Mouse (Mus musculus) lung, postnatal 14 days (tissue): ENCODE measurements around the gene Gm10553.
"Not testable (repeated sequence)": the region's sequence is repeated elsewhere in the genome, so short reads cannot be mapped to it uniquely, and the experiment has no call there.

ENCODE experiments used
- DNase-seq: peaks from one replicate; pipeline ENCODE4 v3.0.0; 2021

Gene Gm10553

DNA sequence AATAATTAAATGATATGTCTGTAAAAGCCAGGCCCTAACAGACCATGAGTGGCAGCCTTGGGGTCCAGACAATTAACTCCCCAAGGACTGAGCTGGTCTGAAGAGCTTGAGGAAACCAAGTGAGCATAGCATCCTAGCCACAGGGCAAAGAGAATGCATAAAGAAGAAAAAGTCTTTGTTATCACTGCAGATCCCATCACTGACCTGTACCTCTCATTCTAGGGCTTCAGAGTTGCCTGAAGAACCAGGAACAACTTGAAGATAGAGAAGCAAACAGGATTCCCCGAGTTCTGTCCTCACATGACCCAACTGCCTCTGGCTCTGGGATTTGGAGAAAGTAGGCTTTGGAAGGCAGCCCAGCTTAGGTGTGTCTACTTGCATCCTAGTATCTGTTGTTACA is at the start of gene Gm10553:
Gm10553 (plus strand) TSS at position 301 of the 400 bp plus-strand sequence.
- not testable (repeated sequence) for DNase-seq

DNA sequence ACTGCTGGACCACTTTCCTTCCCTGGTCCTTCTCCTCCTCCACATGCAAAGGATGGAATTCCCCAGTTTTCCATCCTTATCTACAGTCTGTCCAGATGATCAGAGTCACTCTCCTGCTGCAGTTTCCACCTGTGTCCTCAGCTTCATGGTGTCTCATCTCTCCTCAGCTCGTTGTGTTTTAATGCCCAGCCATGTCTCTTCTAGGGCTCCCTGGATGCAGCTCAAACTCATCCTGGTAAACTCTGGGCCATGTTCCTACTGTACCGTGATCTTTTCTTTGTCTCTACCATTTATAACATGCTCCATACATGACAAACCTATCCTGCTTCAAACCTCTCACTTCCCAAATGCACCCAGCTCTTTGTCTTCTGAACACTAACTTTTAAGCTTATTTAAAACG is 28.3 kb upstream of the Gm10553 start:
- not testable (repeated sequence) for DNase-seq

DNA sequence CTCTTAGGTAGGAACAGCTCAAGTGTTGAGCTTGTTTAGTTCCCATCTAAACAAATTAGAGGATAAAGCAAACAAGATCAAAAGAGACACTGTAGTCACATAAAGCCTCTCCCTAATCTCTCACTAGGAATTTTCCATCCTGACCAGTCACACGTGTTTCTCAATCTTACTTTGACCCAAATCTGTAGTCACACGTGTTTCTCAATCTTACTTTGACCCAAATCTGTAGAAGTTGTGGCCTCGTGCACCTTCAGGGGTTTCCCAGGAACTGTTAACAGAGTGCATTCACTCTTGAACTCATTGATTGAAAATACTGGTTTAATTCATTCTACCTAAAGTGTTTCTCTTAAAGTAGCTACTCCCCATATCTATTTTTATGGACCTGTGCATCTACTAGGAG is 26.9 kb upstream of the Gm10553 start:
- DNase-seq, result not testable (repeated sequence)

DNA sequence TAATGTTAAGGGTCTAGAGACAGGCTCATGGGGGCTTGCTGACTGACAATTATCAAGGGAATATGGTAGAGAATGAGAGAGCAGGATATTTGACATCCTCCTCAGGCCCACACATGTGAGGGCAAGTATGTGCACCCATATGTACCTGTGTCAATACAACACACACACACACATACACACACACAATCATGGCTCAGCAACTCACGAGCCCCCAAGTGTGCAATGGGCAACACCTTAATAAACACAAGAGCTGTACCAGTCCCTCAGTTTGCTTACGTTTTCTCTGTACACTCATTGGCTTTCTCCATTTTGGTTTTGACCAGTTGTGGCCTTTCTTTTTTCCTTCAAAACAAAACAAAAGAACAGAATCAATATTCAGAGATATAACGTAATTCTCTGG is 15.2 kb upstream of the Gm10553 start:
- not testable (repeated sequence) for DNase-seq

DNA sequence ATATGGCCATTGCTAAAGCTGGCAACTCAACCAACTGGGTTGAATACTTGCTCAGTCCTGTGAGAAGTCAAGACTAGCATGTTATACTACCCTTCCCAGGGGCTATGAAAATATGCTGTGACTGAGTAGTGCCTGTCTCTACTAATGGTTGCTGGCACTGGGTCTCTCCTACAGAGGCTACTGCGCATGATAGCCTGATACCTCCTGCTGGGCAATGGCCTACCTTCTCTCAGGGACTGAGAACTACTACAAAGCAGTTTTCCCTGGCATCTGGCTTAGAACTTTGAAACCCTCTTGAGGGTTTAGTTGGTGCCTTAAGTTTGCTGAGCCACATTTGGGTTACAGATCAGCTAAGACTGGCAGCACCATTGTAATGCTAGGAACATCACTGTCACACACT is 13.8 kb upstream of the Gm10553 start:
- not testable (repeated sequence) for DNase-seq

DNA sequence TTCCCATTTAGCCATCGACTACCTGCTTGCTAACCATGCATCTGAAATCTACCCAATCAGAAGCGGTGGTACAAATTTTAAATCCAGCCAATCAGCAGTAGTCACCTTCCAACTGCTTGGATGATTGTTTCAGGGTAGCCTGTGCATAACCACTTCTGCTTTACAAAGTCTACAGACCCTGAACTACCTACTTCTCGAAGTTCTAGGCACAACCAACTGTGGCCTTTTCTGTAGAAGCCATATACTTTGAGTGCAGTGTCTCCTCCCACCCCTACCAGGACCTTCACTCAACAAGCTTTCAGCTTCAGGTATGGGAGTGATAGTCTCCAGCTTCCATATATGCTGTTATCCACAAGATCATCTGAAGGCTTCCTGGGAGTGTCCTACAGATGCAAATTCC is 7.8 kb upstream of the Gm10553 start:
- not testable (repeated sequence) for DNase-seq

DNA sequence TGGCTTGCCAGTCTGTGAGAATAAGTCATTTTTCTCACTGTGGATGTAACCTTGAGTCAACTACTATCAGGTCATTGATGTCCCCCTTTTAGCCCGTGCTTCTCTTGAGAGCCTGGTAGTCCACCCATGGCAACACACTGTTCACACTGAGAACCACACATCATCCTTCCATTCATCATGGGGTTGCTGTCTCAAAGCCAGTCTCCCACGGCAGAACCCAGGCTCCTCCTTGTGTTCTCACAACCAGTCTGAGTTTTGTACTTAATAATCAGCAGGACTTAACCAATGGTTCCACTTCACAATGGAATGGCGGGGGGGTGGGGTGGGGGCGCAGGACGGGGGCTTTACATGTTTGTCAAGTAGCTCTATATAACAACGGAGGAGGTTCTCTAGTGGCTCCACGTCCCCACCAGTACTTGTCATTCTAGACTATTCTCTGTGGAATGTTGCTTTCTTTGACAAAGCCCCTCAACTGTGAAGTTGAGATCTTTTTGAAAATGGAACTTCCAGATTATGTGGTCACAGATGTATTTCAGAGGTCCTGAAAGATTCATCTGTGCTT is 6.9 kb upstream of the Gm10553 start:
- DNase-seq, result not testable (repeated sequence)

DNA sequence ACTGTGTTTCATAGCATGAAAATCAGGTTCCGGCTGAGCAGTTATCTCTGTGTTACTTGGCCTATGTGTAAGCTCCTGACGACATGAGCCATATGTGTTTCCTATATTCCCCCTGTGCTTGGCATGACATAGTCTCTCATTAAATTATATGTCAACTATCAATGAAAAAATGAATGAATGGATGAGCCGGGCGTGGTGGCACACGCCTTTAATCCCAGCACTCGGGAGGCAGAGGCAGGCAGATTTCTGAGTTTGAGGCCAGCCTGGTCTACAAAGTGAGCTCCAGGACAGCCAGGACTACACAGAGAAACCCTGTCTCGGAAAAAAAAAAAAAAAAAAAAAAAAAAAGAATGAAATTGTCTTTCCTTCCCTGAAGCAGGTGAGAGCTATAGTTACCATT is 883 bp upstream of the Gm10553 start:
- not testable (repeated sequence) for DNase-seq

DNA sequence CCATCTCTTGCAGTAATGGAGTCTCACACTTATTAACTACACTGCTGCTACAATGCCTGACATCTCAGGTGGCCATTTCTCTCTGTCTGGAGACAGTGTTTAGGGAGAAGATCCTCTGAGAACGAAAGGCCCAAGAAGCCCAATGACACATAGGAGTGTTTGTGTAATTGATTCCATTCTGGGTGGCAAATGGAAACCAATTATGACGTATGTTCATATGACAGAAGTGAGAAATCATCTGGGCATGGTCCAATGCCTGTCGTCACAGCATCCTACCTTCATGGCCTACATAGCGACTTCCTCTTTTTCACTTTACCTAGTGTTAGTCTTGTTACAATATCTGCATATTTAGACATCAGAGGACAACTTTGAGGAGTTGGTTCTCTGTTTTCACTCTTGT is 1.8 kb downstream of the Gm10553 start:
- not testable (repeated sequence) for DNase-seq

DNA sequence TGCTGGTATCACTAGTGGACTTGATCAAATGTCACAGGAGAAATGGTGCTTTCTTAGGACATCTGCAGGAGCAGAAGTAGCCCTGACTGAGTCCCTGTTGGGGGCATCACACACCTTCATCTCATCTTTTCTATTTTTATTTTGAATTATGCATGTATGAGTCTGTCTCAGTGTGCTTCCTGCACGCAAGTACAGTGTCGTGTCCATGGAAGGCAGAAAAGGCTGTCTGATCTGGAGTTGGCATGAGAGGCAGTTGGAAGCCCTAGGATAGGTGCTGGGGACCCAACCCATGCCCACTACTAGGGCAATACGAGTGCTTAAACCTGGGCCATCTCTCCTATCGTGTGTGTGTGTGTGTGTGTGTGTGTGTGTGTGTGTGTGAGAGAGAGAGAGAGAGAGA is 5.4 kb downstream of the Gm10553 start:
- not testable (repeated sequence) for DNase-seq

DNA sequence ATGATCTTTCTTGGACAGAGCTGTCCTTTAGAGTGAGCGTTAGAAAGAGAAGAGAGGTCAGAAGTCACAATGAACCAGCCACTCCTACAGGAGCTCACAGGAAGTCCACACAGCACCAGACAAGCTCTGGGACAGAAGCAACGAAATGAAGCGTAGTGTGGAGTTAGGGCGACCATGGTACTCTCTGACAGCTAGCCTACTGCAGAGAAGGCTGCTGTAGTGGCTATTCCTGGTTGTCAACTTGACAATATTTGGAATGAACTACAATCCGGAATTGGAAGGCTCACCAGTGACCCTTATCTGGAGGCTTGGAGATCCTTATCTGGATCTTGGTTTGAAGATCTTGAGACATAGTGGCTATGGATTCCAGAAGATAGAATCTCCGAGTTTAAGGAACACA is 6.0 kb downstream of the Gm10553 start:
- not testable (repeated sequence) for DNase-seq

DNA sequence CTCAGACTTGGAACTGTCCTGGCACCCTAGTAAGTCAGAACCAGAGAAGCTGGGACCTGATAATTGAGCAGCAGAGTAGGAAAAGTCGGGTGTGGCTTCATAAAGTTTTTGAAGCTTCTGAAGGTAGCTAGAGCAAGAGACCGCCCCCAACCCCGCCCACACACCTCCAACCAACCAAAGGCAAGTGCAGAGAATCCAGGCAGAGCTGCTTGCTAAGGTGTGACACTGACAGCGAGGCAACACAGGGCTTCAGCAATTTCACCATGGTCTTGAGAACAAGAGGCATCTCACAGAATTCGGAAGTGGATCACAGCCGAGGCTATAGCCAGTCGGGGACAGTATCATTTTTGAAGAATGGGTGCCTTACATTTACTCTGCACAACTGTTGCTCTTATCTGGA is 9.8 kb downstream of the Gm10553 start, which contains the start of gene A530032D15Rik:
A530032D15Rik (minus strand) TSS at position 101 of the 400 bp plus-strand sequence.
- DNase-seq, result not testable (repeated sequence)

DNA sequence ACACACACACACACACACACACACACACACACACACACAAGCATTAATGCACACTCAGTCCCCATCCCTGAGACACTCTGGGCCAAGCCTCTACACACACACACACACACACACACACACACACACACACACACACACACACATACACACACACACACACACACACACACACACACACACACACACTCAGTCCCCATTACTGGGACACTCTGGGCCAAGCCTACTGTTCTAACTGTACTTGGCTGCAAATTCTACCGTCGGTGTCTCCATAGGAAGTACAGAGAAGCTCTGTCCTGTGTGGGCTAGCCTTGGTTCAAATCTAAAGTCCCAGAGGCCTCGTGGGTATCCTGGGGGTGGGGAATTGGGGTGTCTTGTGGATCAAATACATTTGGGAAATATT is 10.9 kb downstream of the Gm10553 start:
- not testable (repeated sequence) for DNase-seq

DNA sequence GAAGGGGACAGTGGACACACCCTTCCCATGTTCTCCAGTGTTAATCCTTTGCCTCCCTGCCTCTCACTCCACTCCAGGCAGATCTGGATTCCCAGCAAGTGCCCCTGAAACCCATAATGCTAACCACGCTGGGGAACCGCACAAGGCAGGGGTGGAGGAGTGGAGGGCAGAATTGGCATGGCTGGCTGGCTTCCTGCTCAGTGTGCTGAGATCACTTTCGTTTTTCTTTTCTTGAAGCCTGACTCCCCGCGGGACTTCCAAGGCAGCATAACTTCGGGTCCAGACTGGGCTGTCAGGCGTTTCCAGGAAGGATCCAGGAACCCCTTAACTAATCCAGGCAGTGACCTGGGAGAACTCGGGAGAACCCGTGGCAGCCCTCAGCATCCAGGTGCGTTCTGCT is 11.6 kb downstream of the Gm10553 start:
- not testable (repeated sequence) for DNase-seq

DNA sequence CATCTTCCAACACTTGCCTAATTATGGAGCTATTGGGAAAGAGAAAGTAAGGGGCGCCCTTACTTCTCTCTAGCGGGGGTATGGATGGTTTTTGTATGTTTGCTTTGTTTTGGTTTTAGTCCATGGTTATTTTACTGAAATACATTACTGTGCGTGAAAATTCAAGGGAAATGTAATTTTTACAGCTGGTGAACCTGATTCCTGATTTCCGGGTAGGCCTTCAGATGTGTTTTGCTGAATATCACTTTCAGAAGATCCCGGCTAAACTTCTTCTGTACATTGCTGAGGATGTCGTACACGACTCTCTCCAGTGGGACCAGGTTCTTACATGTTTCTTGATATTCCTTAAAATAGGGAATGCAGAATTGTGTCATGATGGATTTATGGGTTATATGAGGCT is 12.3 kb downstream of the Gm10553 start:
- DNase-seq, result not testable (repeated sequence)

DNA sequence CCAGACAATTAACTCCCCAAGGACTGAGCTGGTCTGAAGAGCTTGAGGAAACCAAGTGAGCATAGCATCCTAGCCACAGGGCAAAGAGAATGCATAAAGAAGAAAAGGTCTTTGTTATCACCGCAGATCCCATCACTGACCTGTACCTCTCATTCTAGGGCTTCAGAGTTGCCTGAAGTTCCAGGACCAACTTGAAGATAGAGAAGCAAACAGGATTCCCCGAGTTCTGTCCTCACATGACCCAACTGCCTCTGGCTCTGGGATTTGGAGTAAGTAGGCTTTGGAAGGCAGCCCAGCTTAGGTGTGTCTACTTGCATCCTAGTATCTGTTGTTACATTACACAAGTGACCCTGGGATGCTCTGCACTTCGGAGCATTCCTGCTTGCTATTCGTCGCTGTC is 12.9 kb downstream of the Gm10553 start:
- not testable (repeated sequence) for DNase-seq

DNA sequence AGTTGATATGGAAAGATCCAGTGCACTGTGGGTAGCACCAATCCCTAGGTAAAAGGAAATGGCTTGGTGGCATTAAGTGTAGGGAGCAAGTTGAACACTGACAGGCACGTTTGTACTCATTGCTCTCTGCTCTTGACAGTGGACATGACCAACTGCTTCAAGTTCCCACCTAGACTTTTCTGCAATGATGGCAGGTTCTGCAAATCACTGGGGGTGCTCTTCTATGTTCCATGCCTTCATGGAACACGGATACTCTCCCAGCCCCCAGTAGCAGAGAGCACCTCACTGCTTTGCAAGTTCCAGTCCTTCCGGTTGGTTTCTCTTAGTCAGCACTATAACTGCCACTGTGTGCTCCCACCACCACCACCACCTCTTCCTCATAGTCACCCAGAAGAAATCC is 14.1 kb downstream of the Gm10553 start:
- not testable (repeated sequence) for DNase-seq

DNA sequence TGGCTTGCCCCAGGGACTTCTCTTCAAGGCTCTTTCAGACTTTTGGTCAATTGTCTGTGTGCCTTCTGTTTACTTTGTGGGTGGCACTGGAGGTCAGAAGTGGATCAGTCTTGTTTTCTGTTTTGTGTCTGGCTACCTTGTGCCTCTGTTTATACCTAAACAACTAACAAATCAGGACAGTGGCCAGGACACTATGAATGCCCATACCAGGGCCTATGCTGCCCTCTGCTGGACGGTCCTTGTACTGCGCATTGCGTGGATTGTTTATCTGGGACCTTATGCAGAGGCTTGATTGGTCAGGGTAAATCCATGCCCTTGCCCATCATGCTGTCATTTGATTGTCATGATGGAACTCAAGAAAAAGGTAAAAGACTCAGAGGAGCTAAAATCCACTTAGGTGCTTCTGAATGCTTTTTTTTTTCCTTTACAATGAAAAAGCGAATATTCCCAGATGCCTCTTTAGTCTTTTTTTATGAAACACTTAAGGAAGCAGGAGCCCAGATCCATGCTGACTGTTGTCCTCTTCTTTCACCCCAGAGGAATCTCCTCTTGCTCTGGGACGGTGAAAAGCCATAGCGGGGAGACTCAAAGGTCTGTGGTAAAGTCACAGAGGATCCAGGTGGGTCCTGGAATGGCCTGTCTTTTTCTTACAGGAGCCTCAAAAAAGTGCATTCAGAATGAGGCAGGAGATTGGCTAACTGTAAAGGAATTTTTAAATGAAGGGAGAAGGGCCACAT is 14.9 kb downstream of the Gm10553 start:
- DNase-seq, result not testable (repeated sequence)

DNA sequence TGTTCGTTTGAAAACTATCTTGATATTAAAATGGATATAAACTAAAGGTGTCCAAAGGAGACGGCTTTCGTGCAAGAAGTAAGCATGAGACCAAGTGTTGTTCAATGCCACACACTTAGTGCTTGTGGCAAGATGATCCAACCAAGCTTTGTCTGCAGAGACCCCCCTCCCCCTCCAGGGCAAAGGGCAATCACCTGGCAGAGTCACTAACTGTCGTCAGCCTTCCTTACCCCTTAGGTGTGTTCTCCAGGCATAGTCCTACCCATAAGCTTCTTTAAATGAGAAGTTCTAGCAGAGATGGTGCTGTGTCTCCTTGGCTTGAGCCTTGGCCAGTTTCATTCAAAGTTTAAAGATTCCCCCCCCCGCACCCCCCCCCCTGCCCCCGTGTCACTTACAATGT is 17.6 kb downstream of the Gm10553 start:
- not testable (repeated sequence) for DNase-seq

DNA sequence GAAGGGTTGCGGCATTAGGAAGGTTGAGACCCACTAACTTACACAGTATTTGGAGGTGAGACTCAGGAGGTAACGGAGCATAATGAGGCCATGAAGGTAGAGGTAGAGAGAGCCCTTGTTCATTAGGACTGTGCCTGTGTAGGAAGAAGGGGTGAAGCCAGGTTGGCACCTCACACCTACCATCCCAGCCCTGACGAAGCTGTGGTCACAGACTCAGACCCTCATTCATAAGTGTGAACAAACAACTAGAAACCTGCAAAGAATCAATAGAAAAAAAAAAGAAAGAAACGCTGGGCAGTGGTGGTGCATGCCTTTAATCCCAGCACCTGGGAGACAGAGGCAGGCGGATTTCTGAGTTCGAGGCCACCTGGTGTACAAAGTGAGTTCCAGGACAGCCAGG is 18.4 kb downstream of the Gm10553 start:
- DNase-seq, result not testable (repeated sequence)

DNA sequence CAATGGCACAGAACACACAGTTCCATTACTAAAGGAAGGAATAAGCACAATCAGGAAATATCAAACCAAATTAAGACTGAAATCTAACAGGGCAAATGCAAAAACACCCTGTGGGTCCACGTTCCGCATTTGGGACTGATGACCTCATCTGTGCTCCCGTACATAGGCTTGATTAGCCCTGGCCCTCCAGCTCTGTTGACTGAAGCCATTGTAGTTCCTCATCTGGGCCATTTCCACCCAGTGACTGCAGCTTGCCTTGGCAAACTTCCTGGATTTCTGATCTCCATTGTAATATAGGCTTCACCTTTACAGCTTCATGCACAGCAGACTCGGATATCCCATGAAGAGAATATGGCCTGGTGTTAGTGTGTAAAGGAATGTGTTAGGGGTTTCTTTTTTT is 21.9 kb downstream of the Gm10553 start:
- DNase-seq, result not testable (repeated sequence)

DNA sequence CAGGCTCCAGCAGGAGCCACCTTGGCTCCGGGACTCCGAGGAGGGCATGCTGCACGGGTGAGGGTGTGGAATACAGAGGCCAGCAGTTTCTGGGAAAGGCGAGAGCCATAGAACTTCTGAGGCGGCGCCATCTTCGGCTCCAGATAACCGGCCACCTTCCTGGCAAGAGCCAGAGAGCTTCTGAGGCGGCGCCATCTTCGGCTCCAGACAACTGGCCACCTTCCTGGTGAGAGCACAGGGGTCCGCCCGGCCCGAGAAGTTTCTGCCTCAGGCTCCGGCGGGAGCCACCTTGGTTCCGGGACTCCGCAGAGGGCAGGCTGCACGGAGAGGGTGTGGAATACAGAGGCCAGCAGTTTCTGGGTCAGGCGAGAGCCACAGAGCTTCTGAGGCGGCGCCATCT is 33.7 kb downstream of the Gm10553 start:
- DNase-seq, result not testable (repeated sequence)
